Mouse (Mus musculus): Measurements from ENCODE around the gene Sfrp4. TPM values are rescaled to one million over a fixed set of nuclear protein-coding genes. Genes with fewer than 3 reads are reported as not detected.

Sfrp4 gene
- polyA plus RNA-seq, 2 experiments from 2014 or later: not detected

GRCm38 (mm10) chr13:19636131-19636530 is 13.2 kb downstream of the Sfrp4 start:
- ATAC-seq: no peak

DNA sequence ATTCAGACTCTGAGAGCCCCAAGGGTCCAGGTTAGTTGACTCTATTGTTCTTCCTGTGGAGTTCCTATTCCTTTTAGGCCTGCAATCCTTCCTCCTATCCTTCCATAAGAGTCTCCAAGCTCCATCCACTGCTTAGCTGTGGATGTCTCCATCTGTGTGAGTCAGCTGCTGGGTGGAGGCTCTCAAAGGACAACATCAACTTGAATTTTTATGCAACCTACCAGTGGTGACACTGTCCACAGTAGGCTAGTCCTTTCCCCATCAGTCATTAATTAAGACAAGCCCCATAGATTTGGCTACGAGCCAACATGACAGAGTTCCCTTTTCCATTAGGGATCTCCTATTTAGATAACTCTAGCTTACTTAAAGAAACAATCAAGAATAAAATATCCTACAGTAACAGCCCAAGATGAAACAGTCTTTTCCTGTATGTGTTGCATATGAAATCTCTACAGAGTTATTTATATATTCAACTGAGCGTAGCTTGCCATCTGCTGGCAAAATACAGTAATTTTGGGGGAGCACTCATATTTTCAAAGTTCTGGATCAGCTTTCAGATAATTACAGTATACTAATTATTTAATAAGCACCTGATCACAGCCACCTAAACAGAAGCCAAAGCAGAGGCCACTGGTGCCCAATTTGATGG is 17.4 kb downstream of the Sfrp4 start:
- ATAC-seq: no peak

GRCm38 (mm10) chr13:19643519-19643918 is 20.6 kb downstream of the Sfrp4 start:
- no peak for ATAC-seq

DNA sequence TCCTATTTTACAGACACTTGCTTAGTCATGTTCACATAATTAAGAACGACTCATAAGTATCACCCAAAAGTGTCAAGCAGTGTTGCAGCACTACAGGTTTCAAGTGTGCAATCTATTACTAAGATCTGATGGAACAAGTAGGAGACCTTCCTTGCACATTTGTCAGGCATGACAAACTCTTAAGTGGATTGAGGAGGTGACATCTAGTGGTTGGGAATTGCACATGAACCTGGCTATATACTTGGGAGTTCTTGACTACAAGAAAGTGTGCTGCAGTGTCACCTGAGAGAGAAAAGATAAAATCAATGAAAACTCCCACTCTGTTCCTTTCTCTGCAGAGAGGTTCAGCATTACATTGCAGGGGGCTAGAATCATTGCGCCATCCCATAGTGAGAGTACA is 21.3 kb downstream of the Sfrp4 start:
- no peak for ATAC-seq

- ATAC-seq: no peak
These were observed 26.9 kb downstream of the Sfrp4 start for GRCm38 (mm10) chr13:19649824-19650223.

DNA sequence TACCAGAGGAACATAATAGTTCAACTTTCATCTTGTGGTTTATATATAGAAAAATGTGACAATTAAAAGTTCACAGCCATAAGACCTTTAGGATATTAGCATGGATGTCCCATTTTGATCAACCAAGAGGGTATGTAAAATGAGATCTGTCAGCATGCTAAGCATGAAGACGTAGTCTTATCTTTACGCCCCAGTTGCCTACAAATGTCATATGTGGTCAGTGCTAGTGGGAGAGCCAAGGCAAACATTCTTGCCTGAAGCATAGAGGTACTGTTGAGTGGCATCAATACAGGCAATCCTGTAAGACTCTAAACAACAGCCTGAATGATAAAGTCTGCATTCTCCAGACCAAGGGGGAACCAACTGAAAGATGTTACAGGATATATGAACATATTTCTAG is 29.5 kb downstream of the Sfrp4 start:
- no peak for ATAC-seq

DNA sequence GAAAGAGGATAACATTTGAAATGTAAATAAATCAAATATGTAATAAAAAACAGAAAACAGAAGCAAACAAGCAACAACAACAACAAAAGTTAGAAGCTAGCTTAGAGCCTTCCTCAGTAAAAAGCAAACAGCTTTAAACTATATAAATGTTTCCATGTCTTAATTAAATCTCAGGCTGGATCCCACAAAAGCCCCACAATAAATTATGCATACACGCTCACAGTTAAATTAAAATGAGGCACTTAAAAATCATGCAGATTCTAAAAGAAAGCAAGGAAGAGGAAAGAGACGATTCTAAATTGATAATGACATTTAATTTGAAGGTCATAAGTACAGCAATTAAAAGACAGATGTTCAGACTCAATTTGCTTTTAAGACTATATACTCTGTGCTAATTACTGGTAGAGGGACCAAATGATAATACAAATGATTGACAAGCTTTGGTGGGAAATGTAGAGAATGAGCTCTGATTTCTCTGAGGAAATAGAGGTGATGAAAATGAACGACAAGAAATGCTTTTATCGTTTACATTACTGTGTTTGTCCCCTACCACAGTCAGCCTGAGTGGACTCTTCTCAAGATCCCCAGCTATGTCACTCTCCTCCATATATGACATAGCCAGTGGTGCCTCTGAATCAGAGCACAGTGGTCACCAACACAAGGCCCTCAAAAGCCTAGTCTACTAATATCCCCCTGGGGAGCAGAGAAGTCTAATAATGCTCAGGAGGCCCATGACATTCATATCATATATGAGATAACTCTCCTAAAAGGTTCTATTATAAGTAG is 45.6 kb downstream of the Sfrp4 start:
- ATAC-seq: no peak

GRCm38 (mm10) chr13:19674025-19674424 is 51.1 kb downstream of the Sfrp4 start:
- no peak for ATAC-seq

DNA sequence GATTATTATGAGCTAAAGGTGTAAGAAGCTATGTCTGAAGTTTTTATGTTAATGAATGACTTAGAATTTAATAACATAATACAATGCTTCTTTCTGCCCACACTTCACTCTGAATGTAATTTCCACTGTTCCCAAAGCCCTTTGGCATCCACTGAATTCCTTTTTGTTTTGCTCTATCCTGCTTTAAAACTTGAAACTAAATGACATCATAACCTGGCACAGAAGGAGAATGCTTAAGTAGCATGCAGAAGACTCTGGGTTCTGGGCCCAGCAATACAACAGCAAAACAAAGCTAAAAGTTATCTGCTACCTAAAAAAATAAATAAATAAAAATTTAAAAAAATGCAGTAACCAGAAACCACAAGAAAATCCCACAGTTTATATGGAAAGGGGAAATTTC is 51.7 kb downstream of the Sfrp4 start:
- no peak for ATAC-seq

Other genes with a start within 250 kb of the Sfrp4 start
- 10 to 100 TPM; 47.3 to 47.9 TPM for gene Stard3nl, start 227.3 kb upstream of the Sfrp4 start, polyA plus RNA-seq (2017; shearing (Covaris generic))
- under 1 TPM in 1 of 2 experiments, not detected in 1; 0.38 TPM for gene Epdr1, start 3.2 kb upstream of the Sfrp4 start, polyA plus RNA-seq (2017; shearing (Covaris generic))
- not detected for gene Nme8, start 74.7 kb downstream of the Sfrp4 start, polyA plus RNA-seq (2017; shearing (Covaris generic))
- gene Gpr141, start 201.2 kb downstream of the Sfrp4 start, polyA plus RNA-seq (2017; shearing (Covaris generic)): not detected